Mouse (Mus musculus) heart, postnatal 0 days (tissue): ENCODE measurements around the gene Nrf1. TPM values are rescaled to one million over a fixed set of nuclear protein-coding genes. Genes with fewer than 3 reads are reported as not detected.

Experiments used
- ATAC-seq: fragments of 200-750 bp; cut with Nextera tagmentation; 2 replicates; pipeline ENCODE4 v1.8.0; 2017; ENCODE audit warnings: low read depth, moderate number of reproducible peaks, moderate library complexity; ENCODE audit not compliant: insufficient read depth
- DNase-seq: peaks from one replicate; pipeline ENCODE4 v3.0.0-alpha.2; 2016; ENCODE audit warnings: low spot score
- H3K27ac ChIP-seq: fragments of 300-500 bp; sonication (generic); 2 replicates; pipeline ENCODE4 v1.5.1; 2014; ENCODE audit warnings: low read depth, mild to moderate bottlenecking
- H3K27me3 ChIP-seq: fragments of 300-500 bp; sonication (generic); 2 replicates; pipeline ENCODE4 v1.6.1; 2014; ENCODE audit warnings: low read length, mixed read lengths; ENCODE audit not compliant: control insufficient read depth, insufficient read depth
- H3K36me3 ChIP-seq: fragments of 300-500 bp; sonication (generic); replicated peaks from 2 replicates; pipeline ENCODE4 v1.6.1; 2014; ENCODE audit warnings: low read length, mixed read lengths; ENCODE audit not compliant: control insufficient read depth, insufficient read depth
- H3K4me1 ChIP-seq: fragments of 300-500 bp; sonication (generic); 2 replicates; pipeline ENCODE4 v1.6.1; 2014; ENCODE audit warnings: antibody characterized with exemption; ENCODE audit not compliant: control insufficient read depth, insufficient read depth
- H3K4me2 ChIP-seq: fragments of 300-500 bp; sonication (generic); 2 replicates; pipeline ENCODE4 v1.6.1; 2014; ENCODE audit warnings: low read depth, mild to moderate bottlenecking, low read length, moderate library complexity
- H3K4me3 ChIP-seq: fragments of 300-500 bp; sonication (generic); 2 replicates; pipeline ENCODE4 v1.5.1; 2014; ENCODE audit warnings: low read depth, low read length
- H3K9ac ChIP-seq: fragments of 300-500 bp; sonication (generic); replicated peaks from 2 replicates; pipeline ENCODE4 v1.6.1; 2014; ENCODE audit warnings: low read depth, low read length, mixed read lengths
- H3K9me3 ChIP-seq: fragments of 300-500 bp; sonication (generic); replicated peaks from 2 replicates; pipeline ENCODE4 v1.6.1; 2016; ENCODE audit warnings: low read length; ENCODE audit not compliant: control insufficient read depth
- CTCF ChIP-seq: IDR thresholded peaks from 2 replicates; pipeline ENCODE4 v1.5.1; 2016; ENCODE audit warnings: antibody characterized with exemption, control low read depth, low read depth
- EP300 ChIP-seq: IDR thresholded peaks from 2 replicates; pipeline ENCODE4 v1.6.1; 2016; ENCODE audit warnings: antibody characterized with exemption, low read depth
- WGBS: fragments of 180-500 bp; shearing (Covaris S2); extraction: QIAGEN DNeasy Blood & Tissue Kit; methylation state at CpG from one replicate; pipeline ENCODE4 v1.1.7; 2014; 5-methylcytosine and 5-hydroxymethylcytosine counted together
- polyA plus RNA-seq: library from polyadenylated mRNA; unstranded; fragments of >200 nt; fragmentation: Nextera tagmentation; extraction: Ambion mirVana; gene quantifications from 2 replicates; pipeline ENCODE4 v1.2.1, GENCODE M21; 2015
- total RNA-seq: library from RNA; depleted of rRNA; stranded (reverse); fragments of >200 nt; gene quantifications from 2 replicates; pipeline ENCODE4 v1.2.3, GENCODE M21; 2014; ENCODE audit warnings: low replicate concordance

Gene Nrf1
- total and polyA plus RNA-seq, 2 experiments from 2014 or later: 14.1 to 90.1 TPM

- TF ChIP-seq CTCF: no peak
- no peak for TF ChIP-seq EP300
Observed at GRCm38 (mm10) chr6:30177305-30177704, 129.5 kb downstream of the Nrf1 start.

GRCm38 (mm10) chr6:30178023-30178639 lies 130.3 kb downstream of the Nrf1 start:
- peaks cover 5% of the 10 kb centered on the region for H3K4me1 ChIP-seq
- H3K27ac ChIP-seq: no peak overlapping the region
- no peak overlapping the region for H3K4me2 ChIP-seq
- peaks cover 94% of the 10 kb centered on the region for H3K27me3 ChIP-seq
- ATAC-seq (no peak), DNase-seq (no peak)
- H3K9ac ChIP-seq: no peak overlapping the region
- peaks cover under 1% of the 10 kb centered on the region; the same call in 1 of the 2 replicates for H3K9me3 ChIP-seq
- WGBS: 3% methylated on average over 27 of the region's 27 CpGs
- 0 out of 2 replicates have a peak overlapping the region, but pooled peaks have one; percentile 3 for H3K4me3 ChIP-seq
- no peaks in the 10 kb centered on the region for H3K36me3 ChIP-seq
- no peak for TF ChIP-seq CTCF
- TF ChIP-seq EP300: no peak

More at GRCm38 (mm10) chr6:30177305-30177704, 129.5 kb downstream of the Nrf1 start:
- H3K27me3 ChIP-seq: peaks cover 100% of the 10 kb centered on the region
- no peak for DNase-seq
- WGBS: 3% methylated on average over 14 of the region's 14 CpGs
- H3K4me1 ChIP-seq: peaks cover 8% of the 10 kb centered on the region
- no peaks in the 10 kb centered on the region for H3K9me3 ChIP-seq
- no peak overlapping the region for H3K9ac ChIP-seq
- no peak overlapping the region for H3K4me3 ChIP-seq
- no peak for ATAC-seq
- H3K4me2 ChIP-seq: no peak overlapping the region
- H3K27ac ChIP-seq: no peak overlapping the region
- H3K36me3 ChIP-seq: no peaks in the 10 kb centered on the region

GRCm38 (mm10) chr6:30179046-30179445 lies 131.3 kb downstream of the Nrf1 start:
- H3K4me2 ChIP-seq: no peak overlapping the region
- DNase-seq (no peak), ATAC-seq (no peak)
- WGBS: 14% methylated on average over 11 of the region's 11 CpGs
- TF ChIP-seq EP300: no peak
- no peak for TF ChIP-seq CTCF
- no peak overlapping the region for H3K27ac ChIP-seq
- H3K27me3 ChIP-seq: peaks cover 90% of the 10 kb centered on the region
- no peak overlapping the region for H3K9ac ChIP-seq
- H3K4me3 ChIP-seq: no peak overlapping the region
- H3K36me3 ChIP-seq: no peaks in the 10 kb centered on the region
- H3K9me3 ChIP-seq: peaks cover 6% of the 10 kb centered on the region; the same call in 1 of the 2 replicates
- H3K4me1 ChIP-seq: no peaks in the 10 kb centered on the region; the same call in none of the 2 replicates

GRCm38 (mm10) chr6:30180321-30180720 lies 132.5 kb downstream of the Nrf1 start:
- Histone ChIP-seq H3K36me3 (no peaks in the 10 kb centered on the region), H3K9me3 (peaks cover 6% of the 10 kb centered on the region; the same call in 1 of the 2 replicates), H3K4me2 (no peak overlapping the region), H3K4me1 (no peaks in the 10 kb centered on the region; the same call in none of the 2 replicates), H3K27ac (no peak overlapping the region), H3K9ac (no peak overlapping the region), H3K27me3 (peaks cover 78% of the 10 kb centered on the region), H3K4me3 (no peak overlapping the region)
- ATAC-seq (no peak), DNase-seq (no peak)
- TF ChIP-seq EP300 (no peak), CTCF (no peak)
- 32% methylated on average over 2 of the region's 2 CpGs for WGBS

- no peaks in the 10 kb centered on the region for H3K4me1 ChIP-seq
- H3K4me2 ChIP-seq: no peak overlapping the region
- WGBS: 75% methylated on average over 6 of the region's 6 CpGs
- H3K27ac ChIP-seq: no peak overlapping the region
- H3K4me3 ChIP-seq: no peak overlapping the region
- ATAC-seq: no peak
- no peak overlapping the region for H3K9ac ChIP-seq
- H3K27me3 ChIP-seq: peaks cover 65% of the 10 kb centered on the region
- DNase-seq: no peak
- no peak for TF ChIP-seq EP300
- TF ChIP-seq CTCF: no peak
- H3K36me3 ChIP-seq: no peaks in the 10 kb centered on the region
- H3K9me3 ChIP-seq: peaks cover 6% of the 10 kb centered on the region; the same call in 1 of the 2 replicates
Observed at GRCm38 (mm10) chr6:30182038-30182437, 134.2 kb downstream of the Nrf1 start.
